Mouse (Mus musculus): ENCODE measurements at regions not wholly inside any gene's neighbourhood (a gene's known extent, or its start where the extent isn't known, plus 50 kb on each side); places are given as distances from the start of the nearest gene placed in this dataset.

DNA sequence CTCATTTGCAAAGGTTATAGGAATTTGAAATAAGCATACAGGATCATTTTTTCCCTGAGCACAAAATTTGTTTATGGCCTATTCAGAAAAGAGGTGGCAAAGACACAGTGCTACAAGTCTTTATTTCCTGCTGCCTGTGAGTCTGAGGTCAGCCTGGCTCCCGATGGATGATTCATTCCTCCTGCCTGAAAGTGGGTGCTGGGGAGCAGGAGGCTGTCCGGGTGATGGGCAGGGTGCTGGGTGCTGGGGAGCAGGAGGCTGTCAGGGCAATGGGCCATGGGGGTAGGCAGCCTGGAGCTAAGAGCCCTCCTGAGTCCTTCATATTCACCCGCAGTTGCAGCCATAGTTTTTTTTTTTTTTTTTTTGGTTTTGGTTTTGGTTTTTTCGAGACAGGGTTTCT, 67.1 kb upstream of the Tbca start:
- Histone ChIP-seq H3K27ac (ENCODE audit: low read depth, low read length) (no peak overlapping the region), H3K4me3 (ENCODE audit: low read depth, low read length) (no peak overlapping the region), H3K36me3 (ENCODE audit: control insufficient read depth, insufficient read depth, low read length) (no peaks in the 10 kb centered on the region), H3K4me2 (replicated peaks; ENCODE audit: low read depth, low read length) (no peak overlapping the region), H3K27me3 (ENCODE audit: control insufficient read depth, insufficient read depth, low read length) (0 out of 2 replicates have a peak, but pooled peaks cover 3% of the 10 kb centered on the region), H3K9ac (ENCODE audit: low read depth, low read length) (no peak overlapping the region), H3K9me3 (ENCODE audit: control insufficient read depth, low read length) (no peaks in the 10 kb centered on the region), H3K4me1 (replicated peaks; ENCODE audit: control insufficient read depth, insufficient read depth, low read length) (no peaks in the 10 kb centered on the region)
- 85% methylated on average over 4 of the region's 4 CpGs for WGBS
- ATAC-seq (ENCODE audit: low FRiP score) (no peak), DNase-seq (ENCODE audit: low spot score) (no peak)

Data from hindbrain, embryonic 11.5 days (tissue).